Mouse (Mus musculus): ENCODE results near the gene Vps53. TPM values are rescaled to one million over a fixed set of nuclear protein-coding genes. Genes with fewer than 3 reads are reported as not detected.

Gene Vps53
- polyA plus RNA-seq, 1 experiment from 2014 or later: 39.8 TPM

GRCm38 (mm10) chr11:76089776-76090175, 89.7 kb downstream of the Vps53 start:
- no peak overlapping the region for H3K4me3 ChIP-seq
- DNase-seq (ENCODE audit: low spot score): no peak
- WGBS: 85% methylated on average over 6 of the region's 6 CpGs
- H3K27ac ChIP-seq (replicated peaks): no peak overlapping the region
- H3K9me3 ChIP-seq: no peaks in the 10 kb centered on the region
- H3K27me3 ChIP-seq (replicated peaks; ENCODE audit: low read depth, poor library complexity, severe bottlenecking): no peaks in the 10 kb centered on the region
- peaks cover 31% of the 10 kb centered on the region for H3K36me3 ChIP-seq (replicated peaks)
- no peaks in the 10 kb centered on the region for H3K4me1 ChIP-seq

GRCm38 (mm10) chr11:76088506-76088905, 90.9 kb downstream of the Vps53 start:
- Histone ChIP-seq H3K4me3 (no peak overlapping the region), H3K27me3 (replicated peaks; ENCODE audit: low read depth, poor library complexity, severe bottlenecking) (no peaks in the 10 kb centered on the region), H3K9me3 (no peaks in the 10 kb centered on the region), H3K36me3 (replicated peaks) (peaks cover 31% of the 10 kb centered on the region), H3K27ac (replicated peaks) (no peak overlapping the region), H3K4me1 (peaks cover 11% of the 10 kb centered on the region)
- 82% methylated on average over 4 of the region's 4 CpGs for WGBS
- no peak for DNase-seq (ENCODE audit: low spot score)

DNA sequence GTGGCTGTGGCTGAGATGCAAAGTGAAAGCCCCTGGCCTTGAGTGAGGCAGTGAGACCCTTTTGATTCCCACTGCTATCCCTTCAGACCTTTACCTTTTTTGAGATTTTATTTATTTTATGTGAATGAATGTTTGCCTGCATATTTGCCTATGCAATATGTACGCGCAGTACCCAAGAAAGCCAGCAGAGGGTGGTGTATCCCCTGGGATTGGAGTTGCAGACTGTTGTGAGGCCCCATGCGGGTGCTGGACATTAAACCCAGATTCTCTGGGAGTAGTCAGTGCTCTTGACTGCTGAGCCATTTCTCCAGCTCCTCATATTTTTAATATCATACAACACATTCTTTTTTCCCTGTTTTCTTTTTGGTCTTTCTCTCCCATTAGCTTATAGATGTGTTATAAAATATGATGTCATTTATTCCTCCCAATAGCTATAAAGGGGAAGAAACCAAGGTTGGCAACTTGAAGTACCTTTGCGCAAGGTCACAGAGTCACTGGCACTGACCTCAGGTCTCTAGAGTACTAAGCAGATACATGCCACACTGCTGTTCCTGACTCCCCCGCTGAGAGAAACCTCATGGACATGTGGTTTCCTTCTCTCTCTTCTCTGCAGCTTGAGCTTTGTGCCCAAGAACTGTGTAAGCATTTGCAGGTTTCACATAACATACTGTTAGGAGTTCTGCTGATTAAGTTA, 93.4 kb downstream of the Vps53 start:
- H3K9me3 ChIP-seq: no peaks in the 10 kb centered on the region
- H3K4me1 ChIP-seq: peaks cover 17% of the 10 kb centered on the region
- WGBS: 69% methylated on average over 5 of the region's 5 CpGs
- no peak overlapping the region for H3K27ac ChIP-seq (replicated peaks)
- peak; percentile 55 for DNase-seq (ENCODE audit: low spot score)
- no peak overlapping the region for H3K4me3 ChIP-seq
- peaks cover 42% of the 10 kb centered on the region for H3K36me3 ChIP-seq (replicated peaks)
- no peaks in the 10 kb centered on the region for H3K27me3 ChIP-seq (replicated peaks; ENCODE audit: low read depth, poor library complexity, severe bottlenecking)

DNA sequence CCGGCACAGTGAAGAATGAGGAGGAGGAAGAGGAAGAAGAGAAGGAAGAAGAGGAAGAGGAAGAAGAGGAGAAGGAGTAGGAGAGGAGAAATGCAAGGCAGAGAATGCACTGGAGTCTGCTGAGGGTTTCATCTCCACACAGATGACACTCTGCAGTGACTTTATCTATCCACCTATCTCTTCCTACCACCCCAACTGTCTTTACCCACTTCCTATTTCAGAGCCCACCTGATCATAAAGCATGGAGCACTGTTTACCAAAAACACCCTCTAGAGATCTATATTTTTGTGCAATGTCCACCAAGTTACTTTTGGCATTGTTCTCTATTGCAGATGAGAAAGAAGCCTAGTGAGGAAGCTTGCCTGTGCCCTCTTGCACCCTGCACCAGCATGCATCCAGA, 94.5 kb downstream of the Vps53 start:
- Histone ChIP-seq H3K27me3 (replicated peaks; ENCODE audit: low read depth, poor library complexity, severe bottlenecking) (no peaks in the 10 kb centered on the region), H3K9me3 (no peaks in the 10 kb centered on the region), H3K27ac (replicated peaks) (no peak overlapping the region), H3K4me1 (peaks cover 17% of the 10 kb centered on the region), H3K36me3 (replicated peaks) (peaks cover 53% of the 10 kb centered on the region), H3K4me3 (no peak overlapping the region)
- 88% methylated on average over 1 of the region's 1 CpGs for WGBS
- DNase-seq (ENCODE audit: low spot score): no peak

DNA sequence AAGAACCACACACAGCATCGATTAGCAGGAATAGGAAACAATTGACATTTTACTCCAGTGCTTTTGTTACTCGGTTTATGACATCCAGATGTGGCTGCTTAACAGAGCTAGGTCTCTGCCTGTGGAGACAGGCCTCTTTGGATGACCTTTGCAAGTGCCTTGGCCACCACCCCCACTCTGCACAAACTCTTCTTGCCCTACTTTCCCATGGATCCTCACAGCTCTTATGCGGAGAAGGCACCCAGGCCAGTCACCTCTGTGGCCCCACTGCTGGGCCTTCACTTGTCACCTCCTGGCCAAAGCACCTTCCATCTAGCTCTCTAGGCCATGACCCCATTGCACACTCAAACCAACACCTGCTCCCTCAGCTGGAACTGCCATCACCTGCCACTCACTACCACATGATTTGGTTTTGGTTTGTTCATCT, 95.5 kb downstream of the Vps53 start:
- no peaks in the 10 kb centered on the region for H3K27me3 ChIP-seq (replicated peaks; ENCODE audit: low read depth, poor library complexity, severe bottlenecking)
- peak; percentile 48 for DNase-seq (ENCODE audit: low spot score)
- no peaks in the 10 kb centered on the region for H3K9me3 ChIP-seq
- H3K4me3 ChIP-seq: no peak overlapping the region
- 32% methylated on average over 3 of the region's 3 CpGs for WGBS
- H3K27ac ChIP-seq (replicated peaks): peak overlapping the region; percentile 30; the same call in 1 of the 2 replicates
- peaks cover 56% of the 10 kb centered on the region for H3K36me3 ChIP-seq (replicated peaks)
- peaks cover 17% of the 10 kb centered on the region for H3K4me1 ChIP-seq

DNA sequence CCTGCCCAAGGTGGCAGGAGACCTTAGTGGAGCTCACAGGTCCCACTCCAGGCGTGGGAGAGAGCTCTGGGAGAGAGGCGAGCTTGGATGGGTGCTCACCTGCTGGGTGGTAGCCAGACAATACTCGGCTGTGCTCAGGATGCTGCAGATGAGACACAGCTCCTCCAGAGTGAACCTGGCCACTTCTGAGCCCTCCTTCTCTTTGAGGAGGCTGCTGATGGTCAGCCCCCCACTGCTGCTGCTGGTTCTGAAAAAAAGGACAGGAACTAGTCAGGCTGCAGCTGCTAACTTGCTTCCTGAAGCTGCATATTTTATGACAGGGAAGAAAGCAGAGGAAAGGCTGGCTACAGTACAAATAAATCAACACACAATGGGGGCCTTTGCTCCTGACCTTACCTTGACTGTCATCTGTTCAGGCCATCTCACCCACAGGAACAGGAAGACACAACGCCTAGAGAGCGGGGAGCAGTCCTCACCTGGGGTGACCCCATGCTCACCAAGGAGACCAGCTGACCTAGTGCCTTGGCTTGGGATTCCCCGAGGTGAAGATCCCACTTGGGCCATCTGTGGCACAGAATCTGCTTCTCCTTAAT, 98.3 kb downstream of the Vps53 start:
- peaks cover 45% of the 10 kb centered on the region for H3K36me3 ChIP-seq (replicated peaks)
- H3K27ac ChIP-seq (replicated peaks): peak overlapping the region; percentile 4; the same call in 1 of the 2 replicates
- no peak overlapping the region for H3K4me3 ChIP-seq
- no peak for DNase-seq (ENCODE audit: low spot score)
- H3K27me3 ChIP-seq (replicated peaks; ENCODE audit: low read depth, poor library complexity, severe bottlenecking): no peaks in the 10 kb centered on the region
- H3K4me1 ChIP-seq: peaks cover 17% of the 10 kb centered on the region
- WGBS: 84% methylated on average over 6 of the region's 6 CpGs
- H3K9me3 ChIP-seq: no peaks in the 10 kb centered on the region

DNA sequence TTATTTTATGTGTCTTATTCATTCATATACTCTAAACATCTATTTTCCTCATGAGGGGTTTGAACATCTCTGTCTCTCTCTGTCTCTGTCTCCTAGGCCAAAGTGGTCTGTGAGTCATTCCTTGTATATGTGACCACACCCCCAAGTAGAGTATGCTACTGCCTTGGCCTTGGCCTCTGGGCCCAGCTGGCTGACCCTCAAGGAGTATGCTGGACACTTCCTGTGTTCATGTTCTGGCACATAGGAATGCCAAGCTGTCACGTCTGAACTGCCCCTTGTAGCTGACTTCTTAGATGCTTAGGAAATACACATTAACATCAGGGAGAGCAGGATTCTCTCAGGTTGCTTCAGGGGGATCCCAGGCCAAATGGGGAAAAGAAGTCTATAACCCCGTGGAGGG, 99.2 kb downstream of the Vps53 start:
- H3K27me3 ChIP-seq (replicated peaks; ENCODE audit: low read depth, poor library complexity, severe bottlenecking): no peaks in the 10 kb centered on the region
- H3K27ac ChIP-seq (replicated peaks): no peak overlapping the region
- H3K36me3 ChIP-seq (replicated peaks): peaks cover 43% of the 10 kb centered on the region
- DNase-seq (ENCODE audit: low spot score): no peak
- WGBS: 59% methylated on average over 2 of the region's 2 CpGs
- H3K4me1 ChIP-seq: peaks cover 17% of the 10 kb centered on the region
- no peak overlapping the region for H3K4me3 ChIP-seq
- no peaks in the 10 kb centered on the region for H3K9me3 ChIP-seq

DNA sequence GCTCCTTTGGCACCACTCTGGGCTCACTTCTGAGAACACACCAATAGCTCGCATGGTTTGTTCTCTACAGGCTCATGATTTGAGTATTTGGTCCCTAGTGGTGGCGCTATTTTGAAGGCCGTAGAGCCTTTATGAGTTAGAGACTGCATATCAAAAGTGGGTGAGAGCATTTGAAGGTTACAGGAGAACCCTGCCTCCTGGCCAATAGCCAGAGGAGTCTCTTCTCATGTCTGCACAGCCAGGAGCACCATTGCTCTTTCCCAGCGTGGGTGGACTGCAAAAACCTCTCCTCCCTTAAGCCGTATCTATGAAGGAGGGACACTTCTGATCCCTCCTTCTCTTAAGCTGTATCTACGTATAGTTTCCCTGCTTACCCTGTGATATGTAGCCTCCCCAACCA, 102.1 kb downstream of the Vps53 start:
- no peak overlapping the region for H3K27ac ChIP-seq (replicated peaks)

GRCm38 (mm10) chr11:76074296-76075093, 105.0 kb downstream of the Vps53 start:
- H3K27me3 ChIP-seq (replicated peaks; ENCODE audit: low read depth, poor library complexity, severe bottlenecking): no peaks in the 10 kb centered on the region
- peaks cover 24% of the 10 kb centered on the region for H3K36me3 ChIP-seq (replicated peaks)
- H3K9me3 ChIP-seq: no peaks in the 10 kb centered on the region
- H3K4me3 ChIP-seq: no peak overlapping the region
- H3K27ac ChIP-seq (replicated peaks): no peak overlapping the region
- peaks cover 13% of the 10 kb centered on the region for H3K4me1 ChIP-seq
- peak; percentile 19 for DNase-seq (ENCODE audit: low spot score)
- WGBS: 68% methylated on average over 11 of the region's 11 CpGs

More for the DNA sequence above, 102.1 kb downstream of the Vps53 start:
- Histone ChIP-seq H3K4me3 (no peak overlapping the region), H3K4me1 (peaks cover 13% of the 10 kb centered on the region), H3K9me3 (no peaks in the 10 kb centered on the region), H3K36me3 (replicated peaks) (peaks cover 43% of the 10 kb centered on the region), H3K27me3 (replicated peaks; ENCODE audit: low read depth, poor library complexity, severe bottlenecking) (no peaks in the 10 kb centered on the region)
- DNase-seq (ENCODE audit: low spot score): no peak
- WGBS: 90% methylated on average over 6 of the region's 6 CpGs

GRCm38 (mm10) chr11:76069816-76070215, 109.6 kb downstream of the Vps53 start:
- no peak overlapping the region for H3K27ac ChIP-seq (replicated peaks)
- H3K4me1 ChIP-seq: peaks cover 9% of the 10 kb centered on the region
- H3K9me3 ChIP-seq: no peaks in the 10 kb centered on the region
- peaks cover 24% of the 10 kb centered on the region; the same call in 1 of the 2 replicates for H3K36me3 ChIP-seq (replicated peaks)
- DNase-seq (ENCODE audit: low spot score): no peak
- no peaks in the 10 kb centered on the region for H3K27me3 ChIP-seq (replicated peaks; ENCODE audit: low read depth, poor library complexity, severe bottlenecking)
- WGBS: 87% methylated on average over 6 of the region's 6 CpGs
- H3K4me3 ChIP-seq: no peak overlapping the region

GRCm38 (mm10) chr11:76066563-76067156, 112.8 kb downstream of the Vps53 start:
- Histone ChIP-seq H3K27ac (replicated peaks) (no peak overlapping the region), H3K9me3 (no peaks in the 10 kb centered on the region), H3K4me1 (no peaks in the 10 kb centered on the region), H3K36me3 (replicated peaks) (peaks cover 33% of the 10 kb centered on the region), H3K4me3 (no peak overlapping the region), H3K27me3 (replicated peaks; ENCODE audit: low read depth, poor library complexity, severe bottlenecking) (no peaks in the 10 kb centered on the region)
- WGBS: 90% methylated on average over 15 of the region's 15 CpGs
- DNase-seq (ENCODE audit: low spot score): no peak

DNA sequence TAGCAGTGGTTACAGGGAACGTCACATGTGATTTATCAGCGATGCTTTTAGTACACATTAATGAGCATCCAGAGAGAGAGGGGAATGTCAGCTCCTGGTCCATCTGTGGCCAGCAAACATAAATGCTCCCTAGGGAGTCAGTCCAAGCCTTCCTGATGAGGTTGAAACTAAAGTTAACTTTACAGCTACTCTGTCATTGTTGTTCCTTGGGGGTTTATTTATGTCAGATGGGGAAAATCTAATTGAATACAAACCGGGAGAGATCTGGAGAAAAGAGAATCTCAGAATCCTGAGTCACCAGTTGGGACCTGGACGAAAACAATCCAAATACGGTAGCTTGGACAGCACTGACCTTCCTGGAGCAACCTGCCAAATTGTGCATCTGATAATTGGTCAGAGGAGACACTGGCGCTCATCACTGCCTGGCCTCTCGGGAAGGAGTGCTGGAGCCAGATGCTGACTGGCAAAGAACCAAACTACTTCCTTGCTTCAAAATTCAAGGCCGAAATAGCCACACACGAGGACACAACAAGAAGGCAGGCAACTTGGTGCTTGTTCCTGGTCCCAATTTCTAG, 113.8 kb downstream of the Vps53 start:
- DNase-seq (ENCODE audit: low spot score): no peak
- H3K36me3 ChIP-seq (replicated peaks): peaks cover 32% of the 10 kb centered on the region
- peaks cover 3% of the 10 kb centered on the region for H3K4me1 ChIP-seq
- H3K27me3 ChIP-seq (replicated peaks; ENCODE audit: low read depth, poor library complexity, severe bottlenecking): no peaks in the 10 kb centered on the region
- 87% methylated on average over 9 of the region's 9 CpGs for WGBS
- no peak overlapping the region for H3K27ac ChIP-seq (replicated peaks)
- H3K9me3 ChIP-seq: no peaks in the 10 kb centered on the region
- no peak overlapping the region for H3K4me3 ChIP-seq
